Mouse (Mus musculus): ENCODE data around the gene Terf2. TPM values are rescaled to one million over a fixed set of nuclear protein-coding genes. Genes with fewer than 3 reads are reported as not detected.

Gene Terf2
- polyA plus RNA-seq, 1 experiment from 2014 or later: 18.8 TPM

GRCm38 (mm10) chr8:107056076-107056972 is 40.0 kb downstream of the Terf2 start, which contains the start of the genes Cog8 and Nip7:
TSS of gene Cog8 (minus strand) at chr8:107056689.
TSS of gene Nip7 (plus strand) at chr8:107056877.
- under 1% methylated on average over 88 of the region's 88 CpGs for WGBS

GRCm38 (mm10) chr8:107052046-107052445 is 44.3 kb downstream of the Terf2 start:
- Histone ChIP-seq H3K9me3 (ENCODE audit: control insufficient read depth, low read length) (no peaks in the 10 kb centered on the region), H3K4me1 (ENCODE audit: control insufficient read depth, insufficient read depth, low read length) (no peaks in the 10 kb centered on the region), H3K4me2 (ENCODE audit: low read depth, severe bottlenecking) (no peak overlapping the region), H3K9ac (ENCODE audit: low read length) (no peak overlapping the region), H3K4me3 (ENCODE audit: low read depth, low read length) (no peak overlapping the region), H3K27ac (replicated peaks; ENCODE audit: low read depth, low read length) (no peak overlapping the region), H3K27me3 (ENCODE audit: control insufficient read depth, insufficient read depth, low read length) (no peaks in the 10 kb centered on the region), H3K36me3 (ENCODE audit: control insufficient read depth, insufficient read depth, low read length) (peaks cover 27% of the 10 kb centered on the region)
- 96% methylated on average over 8 of the region's 8 CpGs for WGBS
- ATAC-seq (ENCODE audit: insufficient number of reproducible peaks, low FRiP score, low TSS enrichment, low read depth) (no peak), DNase-seq (ENCODE audit: low spot score) (no peak)

More at GRCm38 (mm10) chr8:107056076-107056972, 40.0 kb downstream of the Terf2 start, which contains the start of the genes Cog8 and Nip7:
- Histone ChIP-seq H3K27ac (replicated peaks; ENCODE audit: low read depth, low read length) (no peak within 1 kb of the TSS; the same call in 1 of the 2 replicates), H3K4me1 (ENCODE audit: control insufficient read depth, insufficient read depth, low read length) (peaks cover 5% of the 10 kb centered on the region; the same call in 1 of the 2 replicates), H3K4me3 (ENCODE audit: low read depth, low read length) (peak within 1 kb of the TSS; percentile 79), H3K27me3 (ENCODE audit: control insufficient read depth, insufficient read depth, low read length) (no peaks in the 10 kb centered on the region), H3K36me3 (ENCODE audit: control insufficient read depth, insufficient read depth, low read length) (peaks cover 22% of the 10 kb centered on the region), H3K9ac (ENCODE audit: low read length) (peak within 1 kb of the TSS; percentile 75), H3K4me2 (ENCODE audit: low read depth, severe bottlenecking) (peak within 1 kb of the TSS; percentile 92), H3K9me3 (ENCODE audit: control insufficient read depth, low read length) (no peaks in the 10 kb centered on the region)
- DNase-seq (ENCODE audit: low spot score) (peak; percentile 96), ATAC-seq (ENCODE audit: insufficient number of reproducible peaks, low FRiP score, low TSS enrichment, low read depth) (peak; percentile 84)

- Histone ChIP-seq H3K27ac (replicated peaks; ENCODE audit: low read depth, low read length) (peak overlapping the region; percentile 88; the same call in 1 of the 2 replicates), H3K36me3 (ENCODE audit: control insufficient read depth, insufficient read depth, low read length) (peaks cover 42% of the 10 kb centered on the region), H3K27me3 (ENCODE audit: control insufficient read depth, insufficient read depth, low read length) (no peaks in the 10 kb centered on the region), H3K9me3 (ENCODE audit: control insufficient read depth, low read length) (no peaks in the 10 kb centered on the region), H3K4me2 (ENCODE audit: low read depth, severe bottlenecking) (peak overlapping the region; percentile 71; the same call in 1 of the 2 replicates), H3K4me1 (ENCODE audit: control insufficient read depth, insufficient read depth, low read length) (no peaks in the 10 kb centered on the region), H3K4me3 (ENCODE audit: low read depth, low read length) (peak overlapping the region; percentile 83; the same call in 1 of the 2 replicates), H3K9ac (ENCODE audit: low read length) (no peak overlapping the region)
- no peak for DNase-seq (ENCODE audit: low spot score)
- WGBS: 98% methylated on average over 4 of the region's 4 CpGs
- no peak for ATAC-seq (ENCODE audit: insufficient number of reproducible peaks, low FRiP score, low TSS enrichment, low read depth)
Observed at GRCm38 (mm10) chr8:107049480-107049879, 46.9 kb downstream of the Terf2 start.

- Histone ChIP-seq H3K4me2 (ENCODE audit: low read depth, severe bottlenecking) (peak within 1 kb of the TSS; percentile 71), H3K27ac (replicated peaks; ENCODE audit: low read depth, low read length) (peak within 1 kb of the TSS; percentile 88), H3K36me3 (ENCODE audit: control insufficient read depth, insufficient read depth, low read length) (peaks cover 43% of the 10 kb centered on the region), H3K4me3 (ENCODE audit: low read depth, low read length) (peak within 1 kb of the TSS; percentile 83), H3K9ac (ENCODE audit: low read length) (peak within 1 kb of the TSS; percentile 82), H3K27me3 (ENCODE audit: control insufficient read depth, insufficient read depth, low read length) (no peaks in the 10 kb centered on the region), H3K9me3 (ENCODE audit: control insufficient read depth, low read length) (no peaks in the 10 kb centered on the region), H3K4me1 (ENCODE audit: control insufficient read depth, insufficient read depth, low read length) (no peaks in the 10 kb centered on the region)
- ATAC-seq (ENCODE audit: insufficient number of reproducible peaks, low FRiP score, low TSS enrichment, low read depth) (peak; percentile 75), DNase-seq (ENCODE audit: low spot score) (peak; percentile 79)
- under 1% methylated on average over 87 of the region's 87 CpGs for WGBS
Observed at GRCm38 (mm10) chr8:107048061-107048941, 48.0 kb downstream of the Terf2 start, which contains the start of gene Pdf. TSS of gene Pdf (minus strand) at chr8:107048614.

- peak overlapping the region; percentile 71; the same call in 1 of the 2 replicates for H3K4me2 ChIP-seq (ENCODE audit: low read depth, severe bottlenecking)
- no peak overlapping the region for H3K27ac ChIP-seq (replicated peaks; ENCODE audit: low read depth, low read length)
- H3K4me1 ChIP-seq (ENCODE audit: control insufficient read depth, insufficient read depth, low read length): no peaks in the 10 kb centered on the region
- no peak overlapping the region for H3K9ac ChIP-seq (ENCODE audit: low read length)
- ATAC-seq (ENCODE audit: insufficient number of reproducible peaks, low FRiP score, low TSS enrichment, low read depth) (no peak), DNase-seq (ENCODE audit: low spot score) (no peak)
- no peaks in the 10 kb centered on the region for H3K27me3 ChIP-seq (ENCODE audit: control insufficient read depth, insufficient read depth, low read length)
- 89% methylated on average over 5 of the region's 5 CpGs for WGBS
- no peaks in the 10 kb centered on the region for H3K9me3 ChIP-seq (ENCODE audit: control insufficient read depth, low read length)
- peaks cover 38% of the 10 kb centered on the region for H3K36me3 ChIP-seq (ENCODE audit: control insufficient read depth, insufficient read depth, low read length)
- H3K4me3 ChIP-seq (ENCODE audit: low read depth, low read length): no peak overlapping the region
Observed at GRCm38 (mm10) chr8:107046976-107047375, 49.4 kb downstream of the Terf2 start.

GRCm38 (mm10) chr8:107045478-107045877 is 50.9 kb downstream of the Terf2 start:
- Histone ChIP-seq H3K36me3 (ENCODE audit: control insufficient read depth, insufficient read depth, low read length) (peaks cover 35% of the 10 kb centered on the region), H3K27me3 (ENCODE audit: control insufficient read depth, insufficient read depth, low read length) (no peaks in the 10 kb centered on the region), H3K4me1 (ENCODE audit: control insufficient read depth, insufficient read depth, low read length) (no peaks in the 10 kb centered on the region), H3K9ac (ENCODE audit: low read length) (no peak overlapping the region; the same call in 1 of the 2 replicates), H3K4me2 (ENCODE audit: low read depth, severe bottlenecking) (no peak overlapping the region), H3K27ac (replicated peaks; ENCODE audit: low read depth, low read length) (no peak overlapping the region), H3K4me3 (ENCODE audit: low read depth, low read length) (no peak overlapping the region), H3K9me3 (ENCODE audit: control insufficient read depth, low read length) (no peaks in the 10 kb centered on the region)
- no peak for ATAC-seq (ENCODE audit: insufficient number of reproducible peaks, low FRiP score, low TSS enrichment, low read depth)
- DNase-seq (ENCODE audit: low spot score): no peak
- 89% methylated on average over 6 of the region's 6 CpGs for whole genome bisulfite sequencing

GRCm38 (mm10) chr8:107040632-107041031 is 55.7 kb downstream of the Terf2 start:
- H3K4me1 ChIP-seq (ENCODE audit: control insufficient read depth, insufficient read depth, low read length): no peaks in the 10 kb centered on the region
- no peak overlapping the region for H3K9ac ChIP-seq (ENCODE audit: low read length)
- no peak for ATAC-seq (ENCODE audit: insufficient number of reproducible peaks, low FRiP score, low TSS enrichment, low read depth)
- DNase-seq (ENCODE audit: low spot score): no peak
- H3K4me2 ChIP-seq (ENCODE audit: low read depth, severe bottlenecking): no peak overlapping the region
- H3K4me3 ChIP-seq (ENCODE audit: low read depth, low read length): no peak overlapping the region
- WGBS: 83% methylated on average over 7 of the region's 7 CpGs
- H3K36me3 ChIP-seq (ENCODE audit: control insufficient read depth, insufficient read depth, low read length): peaks cover 35% of the 10 kb centered on the region
- H3K9me3 ChIP-seq (ENCODE audit: control insufficient read depth, low read length): no peaks in the 10 kb centered on the region
- H3K27ac ChIP-seq (replicated peaks; ENCODE audit: low read depth, low read length): no peak overlapping the region
- no peaks in the 10 kb centered on the region for H3K27me3 ChIP-seq (ENCODE audit: control insufficient read depth, insufficient read depth, low read length)

GRCm38 (mm10) chr8:107036626-107037025 is 59.7 kb downstream of the Terf2 start:
- 94% methylated on average over 8 of the region's 8 CpGs for WGBS
- peaks cover 14% of the 10 kb centered on the region; the same call in 1 of the 2 replicates for H3K36me3 ChIP-seq (ENCODE audit: control insufficient read depth, insufficient read depth, low read length)
- DNase-seq (ENCODE audit: low spot score): no peak

More at GRCm38 (mm10) chr8:107036626-107037025, 59.7 kb downstream of the Terf2 start:
- Histone ChIP-seq H3K27ac (replicated peaks; ENCODE audit: low read depth, low read length) (no peak overlapping the region), H3K9me3 (ENCODE audit: control insufficient read depth, low read length) (no peaks in the 10 kb centered on the region), H3K4me1 (ENCODE audit: control insufficient read depth, insufficient read depth, low read length) (peaks cover 9% of the 10 kb centered on the region), H3K4me2 (ENCODE audit: low read depth, severe bottlenecking) (no peak overlapping the region), H3K27me3 (ENCODE audit: control insufficient read depth, insufficient read depth, low read length) (no peaks in the 10 kb centered on the region), H3K4me3 (ENCODE audit: low read depth, low read length) (no peak overlapping the region), H3K9ac (ENCODE audit: low read length) (no peak overlapping the region)
- no peak for ATAC-seq (ENCODE audit: insufficient number of reproducible peaks, low FRiP score, low TSS enrichment, low read depth)

All from limb, embryonic 11.5 days (tissue).